Mouse (Mus musculus): ENCODE data around the gene 4930470P17Rik.
"Not testable (repeated sequence)": the region's sequence is repeated elsewhere in the genome, so short reads cannot be mapped to it uniquely, and the experiment has no call there.

4930470P17Rik gene

GRCm38 (mm10) chr2:170601917-170602316 is at the start of gene 4930470P17Rik:
4930470P17Rik (minus strand) TSS chr2:170602017.
- no peak for DNase-seq (ENCODE audit: inconsistent ontology term)

DNA sequence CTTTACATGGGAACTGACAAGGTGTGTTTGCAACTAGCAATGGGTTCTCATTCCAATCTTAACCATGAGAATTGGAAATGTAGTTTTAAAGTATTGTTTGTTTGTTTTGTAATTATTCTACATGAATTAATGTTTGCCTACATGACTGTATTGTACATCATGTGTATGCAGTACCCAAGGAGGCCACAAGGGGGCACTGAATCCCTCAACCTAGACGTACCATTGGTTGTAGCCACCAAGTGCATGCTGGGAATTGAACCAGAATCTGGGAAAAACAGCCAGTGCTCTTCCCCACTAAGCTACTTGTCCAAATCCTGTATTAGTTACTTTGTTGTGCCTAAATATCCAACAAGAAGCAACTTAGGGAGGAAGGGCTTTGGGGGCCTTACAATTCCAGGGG is 49.7 kb upstream of the 4930470P17Rik start:
- DNase-seq (ENCODE audit: inconsistent ontology term) = no peak

- no peak for DNase-seq (ENCODE audit: inconsistent ontology term)
Measured at GRCm38 (mm10) chr2:170648542-170648941, 46.7 kb upstream of the 4930470P17Rik start.

- DNase-seq (ENCODE audit: inconsistent ontology term) = no peak
Measured at GRCm38 (mm10) chr2:170646201-170646600, 44.4 kb upstream of the 4930470P17Rik start.

GRCm38 (mm10) chr2:170642338-170642806 is 40.6 kb upstream of the 4930470P17Rik start:
- no peak for DNase-seq (ENCODE audit: inconsistent ontology term)

- DNase-seq (ENCODE audit: inconsistent ontology term) = no peak
Measured at GRCm38 (mm10) chr2:170640281-170640680, 38.5 kb upstream of the 4930470P17Rik start.

DNA sequence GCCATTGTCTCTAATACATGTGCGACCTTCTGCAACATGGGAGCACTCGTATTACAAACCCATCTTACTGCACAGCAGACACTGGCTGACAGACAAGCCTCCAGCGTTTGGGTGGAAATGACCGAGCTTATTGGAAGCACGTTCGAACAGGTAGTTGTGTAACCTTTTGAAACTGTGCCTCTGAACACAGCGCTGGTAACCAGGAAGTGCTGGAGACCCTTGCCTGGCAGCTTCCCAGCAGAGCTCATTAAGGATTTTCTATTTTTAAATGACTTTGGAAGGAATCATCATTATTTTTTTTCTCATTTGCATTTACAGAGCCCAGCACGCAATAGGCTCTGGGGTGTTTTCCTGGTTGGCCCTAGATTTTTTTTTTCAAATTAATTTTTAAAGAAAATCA is 36.9 kb upstream of the 4930470P17Rik start:
- DNase-seq (ENCODE audit: inconsistent ontology term) = no peak

DNA sequence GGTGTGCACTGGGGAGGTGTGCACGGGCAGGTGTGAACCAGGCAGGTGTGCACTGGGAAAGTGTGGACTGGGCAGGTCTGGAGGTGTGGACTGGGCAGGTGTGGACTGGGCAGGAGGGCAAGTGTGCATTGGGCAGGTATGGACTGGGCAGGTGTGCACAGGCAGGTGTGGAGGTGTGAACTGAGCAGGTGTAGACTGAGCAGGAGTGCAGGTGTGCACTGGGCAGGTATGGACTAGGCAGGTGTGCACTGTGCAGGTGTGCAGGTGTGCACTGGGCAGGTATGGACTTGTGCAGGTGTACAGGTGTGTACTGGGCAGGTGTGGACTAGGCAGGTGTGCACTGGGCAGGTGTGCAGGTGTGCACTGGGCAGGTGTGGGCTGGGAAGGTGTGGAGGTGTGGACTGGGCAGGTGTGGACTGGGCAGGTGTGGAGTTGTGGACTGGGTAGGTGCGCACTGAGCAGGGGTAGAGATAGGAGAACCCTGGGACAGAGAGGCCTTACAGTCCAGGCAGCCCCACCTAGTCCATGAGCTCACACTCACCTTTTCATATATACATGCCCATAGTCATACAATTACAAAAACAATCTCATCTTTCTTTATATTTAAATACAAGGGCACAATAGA is 31.3 kb upstream of the 4930470P17Rik start:
- no peak for DNase-seq (ENCODE audit: inconsistent ontology term)

GRCm38 (mm10) chr2:170632386-170632785 is 30.6 kb upstream of the 4930470P17Rik start:
- no peak for DNase-seq (ENCODE audit: inconsistent ontology term)

DNA sequence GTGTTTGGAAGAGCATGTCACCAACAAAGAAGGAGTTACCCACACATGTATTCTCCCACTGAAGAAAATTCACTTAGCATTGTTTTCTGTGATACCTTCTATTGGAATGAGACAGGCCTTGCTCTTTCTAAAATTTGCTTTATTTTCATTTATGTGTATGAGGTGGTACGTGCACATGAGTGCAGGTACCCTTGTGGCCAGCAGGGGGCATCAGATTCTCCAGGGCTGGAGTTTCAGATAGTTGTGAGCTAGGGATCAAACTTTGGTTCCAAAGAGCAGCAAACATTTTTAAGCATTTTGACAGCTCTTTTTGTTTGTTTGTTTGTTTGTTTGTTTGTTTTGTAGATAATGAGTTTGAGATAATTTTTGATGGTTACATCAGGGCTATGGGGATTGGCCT is 29.6 kb upstream of the 4930470P17Rik start:
- DNase-seq (ENCODE audit: inconsistent ontology term) = no peak

DNA sequence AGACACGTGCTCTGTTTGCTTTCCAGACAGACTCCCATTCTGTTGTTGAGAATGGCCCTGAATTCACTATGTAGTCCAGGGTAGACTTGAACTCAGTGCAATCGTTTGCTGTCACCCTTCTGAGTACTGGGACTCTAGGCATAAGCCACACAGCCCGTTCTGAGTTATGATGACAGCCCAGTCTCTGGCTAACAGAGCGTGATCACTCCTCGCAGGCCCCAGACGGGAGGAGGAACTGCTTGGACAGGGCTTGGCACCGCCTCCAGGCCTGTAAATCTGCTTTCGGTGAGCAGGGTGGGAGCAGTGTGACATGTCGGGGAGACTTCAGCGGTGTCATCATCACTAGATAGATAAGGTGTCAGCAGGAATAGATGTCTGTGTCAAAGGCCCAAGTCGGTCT is 28.7 kb upstream of the 4930470P17Rik start:
- DNase-seq (ENCODE audit: inconsistent ontology term) = no peak

GRCm38 (mm10) chr2:170627991-170628390 is 26.2 kb upstream of the 4930470P17Rik start:
- DNase-seq (ENCODE audit: inconsistent ontology term) = not testable (repeated sequence)

GRCm38 (mm10) chr2:170624201-170624880 is 22.5 kb upstream of the 4930470P17Rik start:
- DNase-seq (ENCODE audit: inconsistent ontology term) = not testable (repeated sequence)

DNA sequence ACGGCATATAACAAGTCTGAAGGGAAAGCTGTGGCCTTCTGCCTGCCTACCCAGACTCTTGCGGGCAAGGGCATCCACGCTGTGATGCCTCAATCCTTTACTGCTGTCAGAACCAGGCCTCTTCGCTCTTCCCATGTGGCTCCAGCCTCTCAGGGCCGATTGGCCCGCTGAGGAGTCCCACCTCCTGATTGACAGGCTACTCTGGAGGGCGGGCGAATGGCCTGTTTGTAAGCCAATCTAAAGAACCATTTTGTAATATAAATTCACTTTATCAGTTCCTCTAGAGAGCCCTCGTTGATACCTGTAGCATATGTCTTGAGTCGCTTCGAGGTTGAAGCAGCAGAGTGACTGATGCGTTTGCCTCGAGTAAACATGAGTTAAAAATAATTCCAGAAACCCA is 21.2 kb upstream of the 4930470P17Rik start:
- no peak for DNase-seq (ENCODE audit: inconsistent ontology term)

DNA sequence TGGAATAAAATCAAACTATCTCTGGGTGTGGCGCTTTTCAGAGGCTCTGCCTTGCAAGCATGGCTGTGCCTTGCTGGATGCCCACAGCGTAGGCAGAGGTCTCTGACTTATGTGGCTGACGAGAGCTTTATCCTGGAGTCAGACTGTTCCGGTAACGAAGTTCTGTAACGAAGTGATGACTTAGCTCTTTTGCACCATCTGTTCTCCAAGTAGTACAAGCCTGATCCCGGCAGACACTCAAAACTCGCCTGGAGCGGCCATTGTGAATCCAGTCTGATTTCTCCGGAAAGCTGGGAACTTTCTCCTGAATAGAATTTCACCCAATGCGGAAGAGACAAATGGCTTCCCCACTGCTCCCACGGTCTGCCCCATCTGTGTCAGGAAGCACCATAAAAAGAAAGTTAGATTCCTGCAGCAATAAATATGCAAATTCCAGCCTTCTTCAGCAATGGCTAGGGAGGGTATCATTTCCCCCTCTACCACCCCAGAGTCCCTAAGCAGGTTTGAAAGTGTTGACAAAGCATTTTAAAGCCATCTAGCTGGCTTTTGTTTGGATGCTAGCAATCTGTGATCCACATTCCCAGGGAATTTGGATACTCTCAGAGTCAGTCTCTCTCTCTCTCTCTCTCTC is 17.2 kb upstream of the 4930470P17Rik start:
- no peak for DNase-seq (ENCODE audit: inconsistent ontology term)

- DNase-seq (ENCODE audit: inconsistent ontology term) = not testable (repeated sequence)
Measured at GRCm38 (mm10) chr2:170611794-170612193, 10.0 kb upstream of the 4930470P17Rik start.

GRCm38 (mm10) chr2:170601171-170601570 is 646 bp downstream of the 4930470P17Rik start:
- no peak for DNase-seq (ENCODE audit: inconsistent ontology term)

DNA sequence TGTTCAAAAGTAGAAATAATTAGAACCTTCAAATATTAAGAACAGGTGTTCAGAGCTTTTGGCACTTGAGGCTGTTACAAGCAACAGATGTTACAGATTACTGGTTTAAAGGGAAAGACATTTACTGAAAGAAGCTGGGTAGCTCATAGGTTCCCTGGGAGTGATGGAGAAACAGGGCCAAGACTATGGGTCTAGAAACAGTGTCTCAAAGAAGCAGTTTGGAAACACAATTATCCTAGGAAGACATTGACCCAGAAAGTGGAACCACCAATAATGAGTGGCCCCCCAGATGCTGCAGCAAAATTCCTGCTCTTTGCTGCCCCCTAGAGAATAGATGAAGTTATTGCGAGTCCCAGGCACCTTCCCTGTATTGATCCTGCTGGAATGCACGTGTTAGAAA is 4.2 kb downstream of the 4930470P17Rik start:
- DNase-seq (ENCODE audit: inconsistent ontology term) = no peak

GRCm38 (mm10) chr2:170596726-170597125 is 5.1 kb downstream of the 4930470P17Rik start:
- DNase-seq (ENCODE audit: inconsistent ontology term) = peak; percentile 25

DNA sequence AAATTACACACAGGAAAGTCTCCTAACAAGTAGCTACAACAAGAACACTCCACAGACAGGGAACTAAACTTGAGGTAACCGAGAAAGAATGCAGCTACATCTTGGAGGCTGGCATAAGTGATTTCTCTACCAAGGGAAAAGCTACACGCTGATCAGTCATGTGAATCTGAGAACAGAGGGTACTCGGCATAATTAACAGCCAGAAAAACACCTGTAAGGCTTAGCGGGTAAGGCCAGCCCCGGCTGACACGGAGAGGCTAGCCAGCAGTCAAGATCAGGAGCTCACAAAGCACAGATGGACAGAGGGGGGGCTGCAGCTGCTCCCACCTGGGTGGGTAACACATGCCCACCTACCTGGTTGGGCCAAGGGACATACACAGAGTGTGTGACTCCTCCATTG is 9.7 kb downstream of the 4930470P17Rik start:
- no peak for DNase-seq (ENCODE audit: inconsistent ontology term)

DNA sequence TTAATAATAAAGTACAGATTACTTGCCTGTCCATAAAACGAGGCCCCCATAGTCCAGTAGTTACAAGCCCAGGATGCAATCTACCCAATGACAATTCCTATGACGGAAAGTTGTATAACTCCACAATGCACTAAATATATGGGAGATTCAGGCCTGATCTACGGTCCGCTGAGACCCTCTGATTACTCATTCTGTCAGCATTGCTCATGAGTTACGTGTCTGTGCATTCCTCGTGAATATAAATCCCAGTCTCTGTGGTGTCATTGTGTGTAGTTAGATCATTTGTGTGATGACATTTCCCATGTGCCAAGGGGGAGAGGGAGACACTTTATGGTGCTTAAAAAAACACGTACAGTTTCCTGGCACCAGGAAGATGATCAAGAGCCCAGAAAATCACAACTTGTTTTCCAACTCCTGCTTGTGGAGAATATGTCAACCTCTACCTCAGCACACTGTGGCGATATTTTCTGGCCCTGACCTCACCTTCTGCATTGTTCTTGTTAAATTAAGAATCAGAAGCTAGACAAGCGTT is 13.4 kb downstream of the 4930470P17Rik start:
- no peak for DNase-seq (ENCODE audit: inconsistent ontology term)

DNA sequence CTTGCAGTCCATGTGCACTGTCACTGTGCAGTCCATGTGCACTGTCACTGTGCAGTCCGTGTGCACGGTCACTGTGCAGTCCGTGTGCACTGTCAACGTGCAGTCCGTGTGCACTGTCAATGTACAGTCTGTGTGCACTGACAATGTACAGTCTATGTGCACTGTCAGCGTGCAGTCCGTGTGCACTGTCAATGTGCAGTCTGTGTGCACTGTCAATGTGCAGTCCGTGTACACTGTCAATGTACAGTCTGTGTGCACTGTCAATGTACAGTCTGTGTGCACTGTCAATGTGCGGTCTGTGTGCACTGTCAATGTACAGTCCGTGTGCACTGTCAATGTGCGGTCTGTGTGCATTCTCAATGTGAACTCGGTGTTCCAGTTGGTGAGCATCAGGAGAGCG is 17.1 kb downstream of the 4930470P17Rik start:
- DNase-seq (ENCODE audit: inconsistent ontology term) = no peak

DNA sequence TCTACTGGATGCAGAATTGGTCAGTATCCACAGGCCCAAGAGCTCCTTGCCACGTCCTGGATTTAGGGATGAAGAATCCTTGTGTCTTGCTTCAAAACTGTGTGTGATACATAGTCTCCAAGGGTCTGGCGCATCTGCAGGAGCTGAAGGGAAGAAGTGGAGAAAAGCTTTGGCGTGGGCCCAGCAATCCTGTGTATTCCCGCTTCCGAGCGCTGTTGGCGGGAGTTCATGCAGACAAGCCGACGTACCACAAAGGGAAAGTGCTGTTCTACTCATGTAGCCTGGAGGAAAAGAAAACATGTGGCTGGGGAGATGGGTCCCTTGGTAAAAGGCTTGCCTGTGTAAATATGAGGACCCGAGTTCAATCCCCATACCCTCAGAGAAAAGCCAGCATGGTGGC is 22.3 kb downstream of the 4930470P17Rik start:
- no peak for DNase-seq (ENCODE audit: inconsistent ontology term)
